Mouse (Mus musculus): ENCODE measurements at regions not wholly inside any gene's neighbourhood (a gene's known extent, or its start where the extent isn't known, plus 50 kb on each side); places are given as distances from the start of the nearest gene placed in this dataset.
"Not testable (repeated sequence)": the region's sequence is repeated elsewhere in the genome, so short reads cannot be mapped to it uniquely, and the experiment has no call there.

DNA sequence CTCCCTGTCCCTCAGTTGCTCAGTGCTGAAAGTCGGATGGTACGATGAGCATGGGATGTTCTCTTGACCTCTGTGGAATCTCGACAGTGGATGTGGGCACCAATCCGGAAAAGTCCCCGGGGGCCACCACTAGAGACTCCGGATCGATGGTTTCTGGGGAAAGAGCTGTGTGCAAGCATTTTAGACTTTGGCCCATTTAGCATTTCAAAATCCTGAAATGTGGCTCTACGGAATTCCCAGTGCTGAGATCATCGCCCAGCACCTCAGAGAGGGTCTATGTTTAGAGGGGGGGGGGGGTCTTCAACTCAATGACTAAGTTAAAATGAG is 68.6 kb downstream of the Tomm20 start:
- DNase-seq = no peak

DNA sequence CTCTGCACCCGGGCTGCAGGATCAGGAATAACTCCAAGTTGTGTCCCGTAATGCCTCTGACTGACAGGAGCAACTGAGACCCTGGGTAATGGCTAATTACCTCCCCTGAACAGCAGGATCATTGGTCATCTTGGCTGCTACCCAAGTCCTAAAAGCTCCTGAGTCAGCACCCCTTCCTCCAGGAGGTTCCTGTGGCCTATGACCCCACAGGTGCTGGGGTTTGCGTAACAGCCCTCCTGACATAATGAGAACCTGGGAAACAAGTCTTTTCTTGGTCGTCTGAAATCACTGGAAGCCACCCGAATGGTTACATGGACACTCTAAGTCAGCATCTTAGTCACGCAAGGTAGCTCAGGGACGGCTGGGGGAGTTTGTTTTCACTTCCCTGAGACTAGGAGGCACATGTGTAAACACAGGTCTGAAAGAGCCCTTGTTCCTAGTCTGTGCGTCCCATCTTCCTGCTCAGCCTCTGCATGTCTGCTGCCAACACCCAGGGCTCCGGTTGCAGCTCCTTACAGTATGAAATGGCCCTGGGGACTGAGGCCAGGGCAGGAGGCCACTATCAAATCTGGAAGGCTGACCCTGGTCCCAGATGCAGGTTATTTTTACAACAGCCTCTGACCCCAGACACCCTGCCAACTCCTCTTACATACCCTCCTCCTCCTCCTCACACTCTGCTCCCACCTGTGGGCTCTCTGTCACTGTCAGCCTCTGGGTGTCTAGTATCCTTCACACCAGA is 69.2 kb downstream of the Tomm20 start:
- DNase-seq = no peak

DNA sequence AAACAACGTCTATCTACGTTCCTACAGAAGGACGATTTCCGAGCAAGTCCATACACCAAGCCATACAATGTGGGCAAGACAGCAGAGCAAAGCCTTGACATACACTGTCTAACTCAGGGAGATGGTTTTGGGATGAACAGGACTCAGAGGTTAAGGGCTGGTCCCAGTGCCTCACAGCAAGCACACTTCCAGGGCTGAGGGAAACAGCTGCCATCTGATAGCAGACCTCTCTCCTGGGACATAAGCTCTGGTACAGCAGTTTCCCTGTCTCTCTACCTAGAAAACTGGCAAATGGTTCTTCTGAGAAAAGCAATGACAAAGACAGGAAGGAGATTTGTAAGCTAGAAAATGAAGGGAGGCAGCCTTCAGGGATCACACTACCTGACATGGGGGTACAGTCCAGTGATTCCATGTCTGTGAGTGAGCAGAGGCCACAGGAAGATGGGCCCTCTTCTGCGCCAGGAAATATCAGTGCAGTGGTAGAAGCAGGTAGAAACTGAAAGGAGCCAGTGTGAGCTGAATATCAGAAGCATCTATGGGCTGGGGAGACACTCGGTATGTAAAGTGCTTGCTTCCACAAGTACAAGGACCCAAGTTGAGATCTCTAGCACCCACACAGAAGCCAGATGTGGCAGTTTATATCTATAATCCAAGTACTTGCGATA is 70.0 kb downstream of the Tomm20 start:
- no peak for DNase-seq

DNA sequence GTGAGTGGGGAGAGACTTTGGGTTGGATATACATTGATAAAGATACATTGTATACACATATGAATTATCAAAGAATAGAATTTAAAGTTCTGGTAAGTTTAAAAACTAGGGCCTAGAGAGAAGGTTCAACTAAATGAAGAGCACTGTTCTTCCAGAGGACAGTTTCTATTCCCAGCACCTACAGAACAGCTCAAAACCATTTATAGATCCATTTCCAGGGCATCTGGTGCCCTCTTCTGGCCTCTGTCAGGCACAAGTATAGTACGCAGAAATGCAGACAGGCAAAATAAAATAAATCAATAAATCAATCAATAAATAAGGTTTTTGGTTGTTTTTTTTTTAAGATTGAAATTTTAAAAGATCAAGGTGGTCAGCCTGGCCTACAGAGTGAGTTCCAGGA is 70.8 kb downstream of the Tomm20 start:
- DNase-seq = no peak

DNA sequence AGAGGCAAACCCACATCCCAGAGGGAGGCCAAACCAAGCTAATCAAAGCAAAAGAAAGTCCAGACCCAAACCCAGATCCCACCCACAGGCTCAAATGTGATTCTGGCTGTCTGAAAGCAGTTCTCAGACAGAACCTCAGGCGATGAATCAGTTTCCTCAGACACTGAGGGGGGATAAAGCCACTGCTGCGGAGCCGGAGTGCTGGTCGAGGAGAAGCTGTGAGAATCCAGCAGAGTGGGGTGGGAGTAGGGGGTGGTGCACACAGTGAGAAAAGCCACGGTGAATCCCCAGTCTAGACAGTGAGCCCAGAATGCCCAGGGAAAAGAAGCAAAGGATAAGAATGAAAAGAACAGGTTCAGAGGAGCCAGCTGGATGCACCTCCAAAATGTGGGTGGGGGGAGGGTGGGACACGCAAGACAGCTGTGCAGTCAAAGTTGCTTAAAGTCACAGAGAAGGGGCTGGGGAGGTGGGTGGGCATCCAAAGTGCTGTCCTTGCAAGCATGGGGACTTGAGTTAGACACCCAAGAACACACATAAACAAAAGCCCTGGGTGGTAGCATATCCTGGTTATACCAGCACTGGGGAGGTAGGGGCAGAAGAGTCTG is 71.4 kb downstream of the Tomm20 start:
- DNase-seq = no peak

DNA sequence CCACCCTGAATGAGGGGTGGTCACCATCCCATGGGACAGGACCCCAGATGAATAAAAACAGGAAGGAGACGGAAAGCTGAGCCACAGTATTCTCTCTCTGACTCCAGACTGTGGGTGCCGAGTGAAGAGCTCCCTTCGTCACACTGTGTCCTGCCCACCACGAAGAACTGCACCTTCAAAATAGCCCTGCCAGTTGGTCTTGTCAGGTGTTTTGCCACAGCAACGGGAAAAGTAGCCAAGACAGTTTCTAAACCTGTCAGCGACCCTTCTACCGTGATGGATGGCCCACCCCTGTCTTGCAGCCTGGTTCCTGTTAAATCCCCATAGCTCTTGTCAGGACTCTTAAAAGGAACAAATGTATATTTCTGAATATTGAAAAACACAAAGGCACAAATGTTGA is 72.3 kb downstream of the Tomm20 start:
- DNase-seq = no peak

DNA sequence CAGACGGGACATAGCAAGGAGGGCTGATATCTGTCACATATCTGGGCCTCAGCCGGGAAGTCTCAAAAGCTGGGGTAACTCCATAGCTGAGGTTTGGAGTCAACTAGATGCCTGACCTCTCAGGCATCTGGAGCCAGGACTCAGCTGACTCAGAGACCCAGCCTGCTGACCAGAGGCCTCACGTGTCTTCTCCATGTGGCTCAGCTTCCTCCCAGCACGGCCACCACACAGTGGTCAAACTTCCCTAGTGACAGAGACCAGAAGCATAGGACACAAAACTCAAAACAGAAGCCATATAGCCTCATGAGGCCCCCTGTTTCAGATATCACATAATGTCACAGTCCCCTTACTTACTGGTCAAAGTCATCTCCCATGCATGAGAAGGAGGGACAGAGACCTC is 73.1 kb downstream of the Tomm20 start:
- DNase-seq = peak; percentile 37

DNA sequence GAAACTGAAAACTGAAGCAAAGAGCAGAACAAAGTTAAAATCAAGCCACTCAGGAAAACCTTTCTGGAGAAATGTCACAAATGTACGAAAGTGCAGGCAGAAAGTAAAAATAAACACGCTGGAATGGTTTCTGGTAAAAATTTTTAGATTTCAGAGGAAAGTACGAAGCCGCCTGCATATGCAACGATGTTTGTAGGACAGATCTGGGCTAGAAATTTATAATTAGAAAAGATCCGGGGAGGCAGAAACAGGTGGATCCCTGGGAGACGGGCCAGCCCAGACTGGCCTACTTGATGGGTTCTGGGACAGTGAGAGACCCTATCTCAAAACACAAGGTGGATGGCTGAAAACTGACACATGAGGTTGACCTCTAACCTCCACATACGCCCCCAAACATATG is 73.5 kb downstream of the Tomm20 start:
- no peak for DNase-seq

DNA sequence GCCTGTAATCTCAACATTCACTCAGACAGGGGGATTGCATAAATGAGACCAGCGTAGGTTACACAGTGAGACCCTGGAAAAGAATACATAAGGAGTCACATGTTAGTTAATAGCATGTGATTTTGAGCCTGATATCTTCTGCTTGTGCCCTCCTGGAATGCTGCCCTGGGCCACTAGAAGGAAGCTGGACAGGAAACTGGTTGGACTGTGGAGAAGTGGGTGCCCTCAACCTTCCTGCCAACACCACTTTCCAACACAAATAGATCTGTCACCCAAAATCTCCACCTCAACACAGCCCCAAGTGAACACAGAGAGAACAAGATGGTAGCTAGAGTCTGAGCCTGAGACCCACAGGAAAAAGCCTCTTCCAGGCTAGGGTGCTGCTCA is 76.2 kb downstream of the Tomm20 start:
- no peak for DNase-seq

DNA sequence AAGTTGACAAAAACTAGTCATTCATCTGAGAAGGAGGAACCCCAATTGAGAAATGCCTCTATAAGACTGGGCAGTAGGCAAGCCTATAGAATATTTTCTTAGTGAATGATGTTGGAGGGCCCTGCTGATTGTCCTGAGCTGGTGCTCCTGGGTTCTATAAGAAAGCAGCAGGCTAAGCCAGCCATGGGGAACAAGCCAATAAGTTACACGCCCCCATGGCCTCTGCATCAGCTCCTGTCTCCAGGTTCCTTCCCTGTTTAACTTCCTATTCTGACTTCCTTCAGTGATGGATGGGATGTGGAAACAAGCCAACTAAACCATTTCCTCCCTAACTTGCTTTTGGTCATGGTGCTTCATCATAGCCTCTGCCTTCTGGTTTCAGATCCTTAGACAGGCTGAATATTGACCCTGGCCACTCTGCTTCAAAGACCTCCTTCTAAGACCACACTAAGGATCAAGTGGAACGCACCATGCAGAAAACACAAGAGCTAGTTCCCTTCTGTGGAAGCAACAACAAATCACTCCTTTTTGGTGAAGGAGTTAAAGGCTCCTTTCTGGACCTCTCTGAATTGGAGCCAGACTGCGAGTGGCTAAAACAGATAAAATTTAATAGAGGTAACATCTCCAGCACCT is 76.7 kb downstream of the Tomm20 start:
- DNase-seq = no peak

DNA sequence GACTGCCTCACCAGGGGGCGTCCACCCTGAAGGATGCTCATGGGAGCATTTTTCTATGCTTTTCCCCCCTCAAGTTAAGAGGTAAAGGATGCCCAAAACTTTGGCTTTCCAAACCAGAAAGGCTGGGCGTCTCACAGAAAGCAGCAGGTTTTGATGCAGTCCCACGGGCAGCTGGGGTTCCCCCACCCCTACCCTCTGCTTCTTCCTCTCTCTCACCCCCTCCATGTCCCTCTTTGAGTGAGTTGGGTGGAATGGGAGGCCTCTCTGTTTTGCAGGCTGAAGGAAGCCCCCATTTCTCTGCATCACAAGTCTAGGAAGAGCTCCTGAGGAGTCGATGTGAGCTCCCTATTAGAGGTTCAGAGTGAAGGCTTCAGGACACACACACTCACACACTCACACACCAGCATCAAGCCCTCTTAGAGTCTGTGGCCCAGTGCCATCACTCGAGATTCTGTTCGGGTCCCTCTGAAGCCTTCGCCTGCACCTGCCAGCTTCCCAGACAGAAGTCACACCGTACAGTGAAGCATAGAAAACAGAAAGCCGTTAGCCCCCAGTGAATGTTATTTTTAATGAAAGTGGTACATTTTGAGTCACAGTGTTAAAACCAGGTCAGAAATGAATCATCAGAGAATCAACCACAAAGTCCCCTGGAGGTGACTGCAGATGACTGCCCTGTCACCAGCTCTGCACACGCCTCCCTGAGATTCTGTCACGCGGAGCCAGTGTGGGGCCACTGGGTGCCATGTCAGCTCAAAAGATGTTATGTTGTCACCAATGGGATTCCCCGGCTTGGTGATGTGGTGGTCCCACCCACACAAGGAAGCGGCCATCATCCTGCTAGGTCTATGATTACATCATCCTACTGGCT is 78.3 kb downstream of the Tomm20 start:
- DNase-seq = no peak

DNA sequence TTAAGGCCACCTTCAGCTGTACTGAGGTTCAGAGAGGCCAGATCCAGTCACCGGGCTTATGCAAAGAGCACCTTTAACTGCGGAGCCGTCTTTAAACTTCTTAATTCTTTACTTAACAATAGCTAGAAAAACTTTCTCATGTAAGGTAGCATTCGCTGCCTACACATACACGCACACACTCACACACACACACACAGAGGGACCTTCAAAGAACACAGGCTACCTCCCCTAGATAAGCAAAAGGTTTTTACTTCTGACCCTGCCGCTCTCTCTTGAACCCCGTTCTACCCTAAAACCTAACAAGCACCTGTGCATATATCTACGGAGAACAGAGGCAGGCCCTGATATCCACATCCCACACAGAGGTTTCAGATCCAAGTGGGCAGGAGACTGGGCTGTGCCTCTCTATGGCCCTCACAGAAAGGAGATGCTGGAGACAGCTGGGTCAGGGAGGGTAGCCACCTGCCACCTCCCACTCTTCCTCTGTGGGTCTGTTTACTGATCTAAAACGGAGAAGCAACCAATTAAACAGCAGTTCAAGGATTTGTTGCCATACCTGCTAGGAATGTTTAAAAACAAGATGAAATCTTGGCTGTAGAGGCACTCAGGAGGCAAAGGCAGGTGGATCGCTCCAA is 81.2 kb downstream of the Tomm20 start:
- no peak for DNase-seq

DNA sequence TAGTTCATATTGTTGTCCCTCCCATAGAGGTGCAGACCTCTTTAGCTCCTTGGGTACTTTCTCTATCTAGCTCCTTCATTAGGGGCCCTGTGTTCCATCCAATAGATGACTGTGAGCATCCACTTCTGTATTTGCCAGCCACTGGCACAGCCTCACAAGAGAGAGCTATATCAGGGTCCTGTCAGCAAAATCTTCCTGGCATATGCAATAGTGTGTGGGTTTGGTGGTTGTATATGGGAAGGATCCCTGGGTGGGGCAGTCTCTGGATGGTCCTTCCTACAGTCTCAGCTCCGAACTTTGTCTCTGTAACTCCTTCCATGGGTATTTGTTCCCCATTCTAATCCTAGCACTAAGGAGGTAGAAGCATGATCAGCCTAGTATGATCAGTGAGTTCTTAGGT is 82.0 kb downstream of the Tomm20 start:
- not testable (repeated sequence) for DNase-seq

DNA sequence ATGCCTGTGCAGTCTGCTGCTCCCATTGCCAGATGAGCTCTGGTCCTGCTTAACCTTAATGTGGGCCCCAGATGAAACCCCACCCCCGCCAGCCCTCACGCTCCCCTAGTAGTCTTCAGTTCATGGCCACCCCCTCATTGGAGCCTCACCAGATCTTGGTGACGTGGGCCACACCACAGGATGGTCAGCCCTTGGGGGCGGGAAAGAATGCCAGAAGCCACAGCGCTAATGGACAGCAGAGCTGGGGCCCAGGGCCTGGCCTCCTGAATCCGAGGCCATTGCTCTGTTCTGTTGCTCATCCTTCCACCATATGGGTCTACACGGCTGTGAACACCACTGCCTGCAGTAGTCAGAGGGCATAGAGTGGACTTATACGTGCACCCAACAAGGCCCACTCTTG is 83.9 kb downstream of the Tomm20 start:
- DNase-seq = no peak

DNA sequence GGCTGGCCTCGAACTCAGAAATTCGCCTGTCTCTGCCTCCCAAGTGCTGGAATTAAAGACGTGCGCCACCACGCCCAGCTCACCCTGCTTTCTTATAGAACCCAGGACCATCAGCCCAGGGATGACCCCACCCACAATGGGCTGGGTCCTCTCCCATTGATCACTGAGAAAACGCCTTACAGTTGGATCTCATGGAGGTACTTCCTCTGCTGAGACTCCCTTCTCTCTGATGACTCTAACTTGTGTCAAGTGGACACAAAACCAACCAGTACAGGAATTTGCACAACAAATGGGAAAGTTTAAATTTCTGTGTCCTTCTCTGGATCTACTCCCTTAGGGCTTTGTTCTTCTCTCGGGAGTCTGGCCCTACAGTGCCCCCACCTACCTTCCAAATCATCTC is 85.0 kb downstream of the Tomm20 start:
- DNase-seq = no peak

DNA sequence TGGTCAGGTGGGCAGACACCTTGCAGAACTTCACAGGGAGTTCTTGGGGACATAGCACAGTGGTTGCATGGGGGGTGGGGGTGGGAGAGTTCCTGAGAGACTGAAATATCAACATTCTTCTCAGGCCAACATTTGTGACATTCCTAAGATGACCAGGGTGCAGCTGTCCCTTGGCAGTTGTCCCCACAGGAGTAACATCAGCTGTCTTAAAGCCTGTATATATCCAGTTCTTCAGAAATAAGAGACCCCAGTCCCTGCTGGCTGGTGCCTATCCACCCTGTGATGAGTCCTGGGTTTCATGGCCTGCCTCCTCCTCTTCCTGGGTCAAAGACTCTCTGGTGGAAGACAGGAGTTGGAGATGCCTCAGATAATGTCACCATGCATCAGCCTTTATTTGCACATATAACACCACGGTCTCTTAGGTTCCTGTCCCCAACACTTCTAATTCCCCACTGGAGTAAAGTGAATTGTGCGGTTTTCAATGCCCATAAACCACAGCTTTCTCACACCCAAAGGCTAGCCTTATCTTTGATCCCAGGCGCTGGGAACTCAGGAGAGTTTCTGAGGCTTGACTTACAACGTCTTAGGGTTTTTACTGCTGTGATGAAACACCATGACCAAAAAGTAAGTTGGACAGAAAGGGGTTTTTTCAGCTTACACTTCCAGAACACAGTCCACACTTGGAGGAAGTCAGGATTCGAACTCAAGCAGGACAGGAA is 85.8 kb downstream of the Tomm20 start:
- DNase-seq = no peak

DNA sequence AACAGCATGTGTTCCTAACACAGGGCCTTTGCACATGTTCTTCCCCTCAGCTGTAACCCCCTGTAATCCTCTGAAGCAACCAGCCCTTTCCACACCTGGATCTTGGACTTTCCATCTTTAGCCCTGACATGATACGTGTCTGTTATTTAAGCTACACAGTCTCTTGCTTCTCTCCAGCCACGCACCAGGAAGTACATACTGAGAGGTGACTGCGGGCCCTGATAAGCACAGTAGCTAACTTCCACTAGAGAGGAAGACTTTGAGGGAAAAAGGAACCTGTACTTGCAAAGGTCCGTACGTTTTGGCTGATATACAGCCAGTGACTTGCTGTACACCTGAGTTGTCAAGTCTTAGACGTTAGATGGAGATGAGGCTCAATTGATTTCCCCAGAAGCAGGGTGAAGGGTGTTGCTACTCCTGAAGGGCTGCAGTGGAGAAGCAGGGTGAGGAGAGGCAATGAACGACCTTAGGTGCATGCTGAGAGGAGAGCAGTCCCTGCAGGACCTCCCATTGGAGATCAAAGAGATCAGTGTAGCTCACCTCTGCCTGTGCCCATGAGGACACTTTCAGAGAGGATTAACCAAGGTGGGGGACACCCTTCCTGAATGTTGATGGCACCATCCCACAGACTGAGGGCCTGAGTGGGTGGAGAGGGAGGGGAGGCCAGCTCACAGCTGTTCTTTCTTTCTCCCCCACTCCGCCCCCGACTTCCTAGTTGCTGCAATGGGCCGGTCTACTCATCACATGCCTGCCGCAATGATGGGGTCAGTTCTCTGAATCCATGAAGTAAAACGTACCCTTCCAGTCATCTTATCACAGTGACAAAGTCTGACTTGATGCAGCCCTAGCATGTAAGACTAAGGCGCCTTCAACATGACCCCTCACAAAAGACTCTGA is 88.1 kb downstream of the Tomm20 start:
- no peak for DNase-seq

DNA sequence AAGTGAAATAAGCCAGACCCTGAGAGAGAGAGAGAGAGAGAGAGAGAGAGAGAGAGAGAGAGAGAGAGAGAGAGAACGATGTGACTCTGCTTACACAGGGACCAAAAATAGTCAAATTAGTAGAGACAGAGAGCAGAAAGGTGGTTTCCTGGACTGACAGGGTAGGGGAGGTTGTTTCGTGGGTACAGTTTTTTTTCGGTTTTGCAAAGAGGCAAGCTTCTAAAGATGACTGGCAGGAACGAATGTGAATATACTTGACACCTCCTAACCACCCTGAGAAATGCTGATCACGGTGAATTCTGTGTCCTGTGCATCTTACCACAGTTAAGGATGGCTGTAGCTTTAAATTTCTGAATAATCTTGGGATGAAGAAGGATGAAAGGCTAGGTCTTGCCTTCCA is 89.7 kb downstream of the Tomm20 start:
- no peak for DNase-seq

DNA sequence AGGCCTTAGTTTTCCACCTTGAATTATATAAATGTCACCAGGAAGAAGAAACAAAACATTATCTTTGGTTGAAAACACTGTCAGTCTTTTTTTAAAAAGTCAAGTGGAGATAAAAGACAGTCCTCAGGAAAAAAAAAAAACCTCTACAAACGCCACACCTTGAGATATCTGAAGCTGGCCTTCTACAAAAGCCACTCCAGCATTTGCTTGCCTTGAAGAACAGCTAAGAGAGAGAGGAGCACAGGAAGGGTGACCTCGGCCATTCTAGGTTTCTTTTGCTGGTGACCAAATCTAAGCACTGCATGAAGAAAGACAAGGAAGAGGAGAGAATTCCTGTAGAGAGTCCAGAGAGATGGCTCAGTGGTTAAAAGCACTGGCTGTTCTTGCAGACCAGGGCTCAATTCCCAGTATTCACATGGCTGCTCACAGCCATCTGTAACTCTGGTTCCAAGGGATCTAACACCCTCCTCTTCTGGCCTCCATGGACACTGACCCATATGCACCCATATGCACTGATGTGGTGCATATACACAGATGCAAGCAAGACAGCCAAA is 90.5 kb downstream of the Tomm20 start:
- DNase-seq = no peak

Measured in adrenal gland, adult 8-10 months (tissue).